Mouse (Mus musculus) stomach, embryonic 16.5 days (tissue): ENCODE data around the gene Map4k2. TPM values are rescaled to one million over a fixed set of nuclear protein-coding genes. Genes with fewer than 3 reads are reported as not detected.

ENCODE experiments used
- ATAC-seq: fragments of 200-750 bp; cut with Nextera tagmentation; 2 replicates; pipeline ENCODE4 v1.8.0; 2017; ENCODE audit warnings: moderate number of reproducible peaks, moderate TSS enrichment; ENCODE audit not compliant: insufficient read depth, low FRiP score
- H3K27ac ChIP-seq: fragments of 300-500 bp; sonication (generic); 2 replicates; pipeline ENCODE4 v1.5.1; 2014; ENCODE audit warnings: low read length
- H3K27me3 ChIP-seq: fragments of 300-500 bp; sonication (generic); 2 replicates; pipeline ENCODE4 v1.6.1; 2014; ENCODE audit warnings: low read length, control low read depth, mixed read lengths; ENCODE audit not compliant: control insufficient read depth, insufficient read depth
- H3K36me3 ChIP-seq: fragments of 300-500 bp; sonication (generic); 2 replicates; pipeline ENCODE4 v1.6.1; 2014; ENCODE audit warnings: low read length; ENCODE audit not compliant: control insufficient read depth, insufficient read depth
- H3K4me1 ChIP-seq: fragments of 300-500 bp; sonication (generic); 2 replicates; pipeline ENCODE4 v1.6.1; 2014; ENCODE audit warnings: low read length, control low read depth, mixed read lengths; ENCODE audit not compliant: control insufficient read depth, insufficient read depth
- H3K4me2 ChIP-seq: fragments of 300-500 bp; sonication (generic); 2 replicates; pipeline ENCODE4 v1.6.1; 2014; ENCODE audit warnings: low read depth, low read length, mixed read lengths
- H3K4me3 ChIP-seq: fragments of 300-500 bp; sonication (generic); replicated peaks from 2 replicates; pipeline ENCODE4 v1.5.1; 2014; ENCODE audit warnings: mild to moderate bottlenecking, low read length
- H3K9ac ChIP-seq: fragments of 300-500 bp; sonication (generic); 2 replicates; pipeline ENCODE4 v1.6.1; 2014; ENCODE audit warnings: low read length
- H3K9me3 ChIP-seq: fragments of 300-500 bp; sonication (generic); replicated peaks from 2 replicates; pipeline ENCODE4 v1.6.1; 2016; ENCODE audit warnings: low read length, control low read depth; ENCODE audit not compliant: control insufficient read depth
- WGBS: fragments of 180-500 bp; shearing (Covaris S2); extraction: QIAGEN DNeasy Blood & Tissue Kit; methylation state at CpG from one replicate; pipeline ENCODE4 v1.1.7; 2014; 5-methylcytosine and 5-hydroxymethylcytosine counted together
- polyA plus RNA-seq: library from polyadenylated mRNA; unstranded; fragments of >200 nt; fragmentation: Nextera tagmentation; extraction: Ambion mirVana; gene quantifications from 2 replicates; pipeline ENCODE4 v1.2.1, GENCODE M21; 2015

The Map4k2 gene
- polyA plus RNA-seq, 1 experiment from 2014 or later: 11.8 TPM

DNA sequence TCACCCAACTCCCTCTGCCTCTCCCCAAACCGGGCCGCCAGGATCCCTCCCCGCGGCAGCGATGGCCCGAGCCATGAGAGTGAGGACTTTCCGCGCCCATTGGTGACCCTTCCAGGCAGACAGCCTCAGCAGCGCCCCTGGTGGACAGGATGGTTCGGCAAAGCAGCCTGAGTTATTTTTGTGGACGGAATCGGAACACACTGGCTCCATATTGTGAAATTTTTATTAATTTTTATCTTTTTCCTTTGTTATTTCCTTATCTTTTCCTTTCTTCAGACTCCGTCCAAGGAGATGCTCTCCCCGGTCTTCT, 35.3 kb downstream of the Map4k2 start:
- H3K27me3 ChIP-seq: no peaks in the 10 kb centered on the region
- no peak overlapping the region for H3K4me2 ChIP-seq
- 73% methylated on average over 14 of the region's 14 CpGs for WGBS
- no peak overlapping the region for H3K9ac ChIP-seq
- no peak for ATAC-seq
- no peaks in the 10 kb centered on the region for H3K9me3 ChIP-seq
- no peak overlapping the region for H3K27ac ChIP-seq
- no peaks in the 10 kb centered on the region for H3K4me1 ChIP-seq
- H3K36me3 ChIP-seq: peaks cover 43% of the 10 kb centered on the region
- no peak overlapping the region for H3K4me3 ChIP-seq

GRCm38 (mm10) chr19:6376643-6377042, 35.7 kb downstream of the Map4k2 start:
- Histone ChIP-seq H3K9ac (no peak overlapping the region), H3K9me3 (no peaks in the 10 kb centered on the region), H3K4me2 (no peak overlapping the region), H3K36me3 (peaks cover 42% of the 10 kb centered on the region), H3K27ac (no peak overlapping the region), H3K4me1 (no peaks in the 10 kb centered on the region), H3K4me3 (no peak overlapping the region), H3K27me3 (no peaks in the 10 kb centered on the region)
- WGBS: 64% methylated on average over 2 of the region's 2 CpGs
- ATAC-seq: no peak

DNA sequence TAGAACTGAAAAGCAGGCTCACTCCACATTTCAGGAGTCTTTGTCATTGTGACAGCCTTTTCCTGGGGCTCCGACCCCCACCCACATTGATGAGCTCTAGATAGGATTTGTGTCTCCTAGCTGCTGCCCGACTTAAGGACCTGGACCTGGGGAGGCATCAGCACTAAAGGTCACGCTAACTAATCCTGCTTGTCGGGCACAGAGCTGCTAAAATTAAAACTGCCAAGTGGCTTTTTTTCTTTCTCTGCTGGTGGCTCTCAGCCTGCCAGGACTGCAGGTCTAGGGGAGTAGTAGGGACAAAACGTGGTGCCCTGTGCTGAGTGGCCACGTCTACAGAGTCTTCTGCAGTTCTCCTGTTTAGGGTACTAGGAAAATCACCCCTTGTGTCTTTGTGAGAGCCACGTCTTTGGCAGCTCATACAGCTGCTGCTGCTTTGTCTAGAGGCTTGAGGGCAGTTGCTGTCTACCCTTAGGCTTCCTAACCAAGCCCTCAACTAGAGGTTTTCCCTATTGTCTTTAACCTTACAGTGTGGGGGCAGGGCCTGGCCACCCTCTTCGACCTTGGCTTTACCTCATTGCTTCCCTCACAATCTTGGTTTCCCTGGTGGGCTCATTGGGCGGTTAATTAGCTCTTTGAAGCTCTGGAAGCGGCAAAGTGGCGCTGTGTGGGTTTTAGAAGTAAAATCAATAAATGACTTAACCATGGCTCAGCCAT, 36.5 kb downstream of the Map4k2 start:
- 79% methylated on average over 11 of the region's 11 CpGs for WGBS
- ATAC-seq: no peak
- Histone ChIP-seq H3K36me3 (peaks cover 41% of the 10 kb centered on the region), H3K4me3 (no peak overlapping the region), H3K27me3 (no peaks in the 10 kb centered on the region), H3K9me3 (no peaks in the 10 kb centered on the region), H3K4me1 (no peaks in the 10 kb centered on the region), H3K4me2 (no peak overlapping the region), H3K9ac (no peak overlapping the region), H3K27ac (no peak overlapping the region)

GRCm38 (mm10) chr19:6380411-6381166, 39.7 kb downstream of the Map4k2 start:
- Histone ChIP-seq H3K4me2 (no peak overlapping the region), H3K36me3 (peaks cover 26% of the 10 kb centered on the region), H3K27ac (no peak overlapping the region), H3K4me3 (no peak overlapping the region), H3K27me3 (no peaks in the 10 kb centered on the region), H3K9ac (no peak overlapping the region), H3K9me3 (no peaks in the 10 kb centered on the region), H3K4me1 (peaks cover 17% of the 10 kb centered on the region)
- WGBS: 85% methylated on average over 9 of the region's 9 CpGs
- no peak for ATAC-seq

- H3K4me1 ChIP-seq: peaks cover 19% of the 10 kb centered on the region
- H3K27ac ChIP-seq: no peak overlapping the region
- H3K4me2 ChIP-seq: no peak overlapping the region
- H3K27me3 ChIP-seq: no peaks in the 10 kb centered on the region
- no peak overlapping the region for H3K4me3 ChIP-seq
- no peak overlapping the region for H3K9ac ChIP-seq
- no peaks in the 10 kb centered on the region for H3K9me3 ChIP-seq
- ATAC-seq: no peak
- WGBS: 96% methylated on average over 5 of the region's 5 CpGs
- H3K36me3 ChIP-seq: peaks cover 19% of the 10 kb centered on the region
Measured at GRCm38 (mm10) chr19:6381238-6381637, 40.3 kb downstream of the Map4k2 start.

DNA sequence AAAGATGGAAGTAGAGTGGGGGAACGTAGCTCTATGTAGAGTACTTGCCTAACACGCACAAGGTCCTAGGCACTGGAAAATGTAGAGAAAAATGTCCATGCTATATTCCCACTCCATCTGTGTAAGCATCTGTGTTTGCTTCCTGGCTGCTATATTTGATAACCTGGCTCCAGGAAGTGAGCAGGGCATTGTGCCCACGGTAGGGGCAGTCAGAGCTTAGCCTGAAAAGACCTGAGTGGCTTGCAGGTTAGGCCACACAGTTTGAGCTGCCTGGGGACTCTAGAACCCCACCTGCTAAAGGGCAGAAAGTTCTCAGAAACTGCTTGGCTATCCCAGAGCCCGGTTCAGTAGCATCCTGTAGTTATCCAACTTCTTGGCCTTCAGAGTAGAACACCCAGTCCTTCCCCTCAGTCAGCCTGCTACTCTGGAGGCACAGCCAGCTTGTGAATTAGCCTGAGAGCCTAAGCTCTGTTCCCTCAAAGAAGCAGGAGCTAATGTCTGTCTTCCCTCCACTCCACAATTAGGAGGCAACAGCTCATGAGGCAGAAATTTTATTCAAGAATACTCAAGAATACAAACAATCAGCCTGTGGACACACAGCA, 41.5 kb downstream of the Map4k2 start:
- H3K9ac ChIP-seq: no peak overlapping the region
- H3K9me3 ChIP-seq: no peaks in the 10 kb centered on the region
- no peaks in the 10 kb centered on the region for H3K27me3 ChIP-seq
- 68% methylated on average over 4 of the region's 4 CpGs for WGBS
- peaks cover 7% of the 10 kb centered on the region; the same call in 1 of the 2 replicates for H3K36me3 ChIP-seq
- H3K27ac ChIP-seq: no peak overlapping the region
- ATAC-seq: no peak
- H3K4me3 ChIP-seq: no peak overlapping the region
- peaks cover 19% of the 10 kb centered on the region for H3K4me1 ChIP-seq
- no peak overlapping the region for H3K4me2 ChIP-seq

- no peaks in the 10 kb centered on the region for H3K27me3 ChIP-seq
- H3K4me3 ChIP-seq: no peak overlapping the region
- no peaks in the 10 kb centered on the region for H3K9me3 ChIP-seq
- no peaks in the 10 kb centered on the region for H3K36me3 ChIP-seq
- H3K4me1 ChIP-seq: peaks cover 19% of the 10 kb centered on the region
- peak overlapping the region; percentile 36 for H3K27ac ChIP-seq
- no peak overlapping the region for H3K9ac ChIP-seq
- H3K4me2 ChIP-seq: no peak overlapping the region
- WGBS: 38% methylated on average over 5 of the region's 5 CpGs
- no peak for ATAC-seq
Measured at GRCm38 (mm10) chr19:6383470-6383869, 42.5 kb downstream of the Map4k2 start.

- Histone ChIP-seq H3K27me3 (no peaks in the 10 kb centered on the region), H3K9ac (peak within 1 kb of the TSS; percentile 58), H3K27ac (peak within 1 kb of the TSS; percentile 36), H3K4me1 (peaks cover 19% of the 10 kb centered on the region), H3K4me3 (peak within 1 kb of the TSS; percentile 19), H3K9me3 (no peaks in the 10 kb centered on the region), H3K36me3 (no peaks in the 10 kb centered on the region), H3K4me2 (peak within 1 kb of the TSS; percentile 46)
- WGBS: 14% methylated on average over 7 of the region's 7 CpGs
- peak; percentile 86 for ATAC-seq
Measured at GRCm38 (mm10) chr19:6384128-6384527, 43.2 kb downstream of the Map4k2 start, which contains the start of gene Pygm. Pygm (plus strand) TSS chr19:6384399.

- 64% methylated on average over 11 of the region's 11 CpGs for WGBS
- no peaks in the 10 kb centered on the region for H3K36me3 ChIP-seq
- H3K27me3 ChIP-seq: no peaks in the 10 kb centered on the region
- H3K4me2 ChIP-seq: peak overlapping the region; percentile 46
- H3K4me1 ChIP-seq: peaks cover 22% of the 10 kb centered on the region
- ATAC-seq: no peak
- H3K27ac ChIP-seq: 0 out of 2 replicates have a peak overlapping the region, but pooled peaks have one; percentile 36
- peak overlapping the region; percentile 19; the same call in 1 of the 2 replicates for H3K4me3 ChIP-seq
- H3K9ac ChIP-seq: peak overlapping the region; percentile 58
- H3K9me3 ChIP-seq: no peaks in the 10 kb centered on the region
Measured at GRCm38 (mm10) chr19:6384954-6385353, 44.0 kb downstream of the Map4k2 start.
